Mouse (Mus musculus): ENCODE measurements around the gene Zc3h14. TPM values are rescaled to one million over a fixed set of nuclear protein-coding genes. Genes with fewer than 3 reads are reported as not detected.

Zc3h14 gene
- total RNA-seq, 2 experiments from 2014 or later, result 56.0 to 59.8 TPM

Other genes with a start within 250 kb of the Zc3h14 start
- under 1 TPM in 1 of 2 experiments, not detected in 1; 0.05 TPM for gene Kcnk10, start 168.7 kb upstream of the Zc3h14 start, total RNA-seq (2021)
- gene Spata7, start 118.8 kb upstream of the Zc3h14 start, total RNA-seq (2021), result 1 to 10 TPM; 4.4 to 5.8 TPM
- gene Ptpn21, start 9.6 kb upstream of the Zc3h14 start, total RNA-seq (2021), result 10 to 100 TPM; 25.6 to 30.3 TPM
- 1 to 10 TPM; 3.2 to 3.4 TPM for gene Eml5, start 154.5 kb downstream of the Zc3h14 start, total RNA-seq (2021)
- 1 to 10 TPM; 5.1 to 6.5 TPM for gene Ttc8, start 173.6 kb downstream of the Zc3h14 start, total RNA-seq (2021)

All from heart, adult 18-20 months (tissue).